Mouse (Mus musculus) telencephalon, adult 2 months (tissue): ENCODE measurements at regions not wholly inside any gene's neighbourhood (a gene's known extent, or its start where the extent isn't known, plus 50 kb on each side); places are given as distances from the start of the nearest gene placed in this dataset.
A peak's percentile ranks its signal among the peaks of the same experiment; 100 is the strongest.
"Not testable (repeated sequence)": the region's sequence is repeated elsewhere in the genome, so short reads cannot be mapped to it uniquely, and the experiment has no call there.

Experiments used
- DNase-seq: peaks from one replicate; pipeline ENCODE4 v3.0.0-alpha.2; 2011; ENCODE audit warnings: low read depth, low spot score

- DNase-seq, result peak; percentile 72
Measured at GRCm38 (mm10) chr12:47164031-47164717, 345.4 kb upstream of the Nova1 start.

- peak; percentile 9 for DNase-seq
Measured at GRCm38 (mm10) chr12:47163171-47163570, 344.4 kb upstream of the Nova1 start.

- DNase-seq, result peak; percentile 64
Measured at GRCm38 (mm10) chr12:47162624-47163151, 344.0 kb upstream of the Nova1 start.

- DNase-seq, result peak; percentile 4
Measured at GRCm38 (mm10) chr12:47160626-47161025, 341.9 kb upstream of the Nova1 start.

GRCm38 (mm10) chr12:47155916-47156315 is 337.2 kb upstream of the Nova1 start:
- not testable (repeated sequence) for DNase-seq

GRCm38 (mm10) chr12:47140677-47141076 is 321.9 kb upstream of the Nova1 start:
- DNase-seq, result no peak

GRCm38 (mm10) chr12:47129821-47130220 is 311.1 kb upstream of the Nova1 start:
- DNase-seq, result no peak

GRCm38 (mm10) chr12:47128596-47128995 is 309.9 kb upstream of the Nova1 start:
- DNase-seq, result no peak

GRCm38 (mm10) chr12:47121426-47121825 is 302.7 kb upstream of the Nova1 start:
- no peak for DNase-seq

GRCm38 (mm10) chr12:47117504-47117903 is 298.8 kb upstream of the Nova1 start:
- no peak for DNase-seq

- no peak for DNase-seq
Measured at GRCm38 (mm10) chr12:47089234-47089633, 270.5 kb upstream of the Nova1 start.

- no peak for DNase-seq
Measured at GRCm38 (mm10) chr12:47074961-47075360, 256.2 kb upstream of the Nova1 start.

- DNase-seq, result no peak
Measured at GRCm38 (mm10) chr12:47052474-47052873, 233.7 kb upstream of the Nova1 start.

- no peak for DNase-seq
Measured at GRCm38 (mm10) chr12:47020810-47021348, 202.2 kb upstream of the Nova1 start.

GRCm38 (mm10) chr12:46992343-46992742 is 173.6 kb upstream of the Nova1 start:
- DNase-seq, result no peak

- DNase-seq, result no peak
Measured at GRCm38 (mm10) chr12:46988972-46989371, 170.2 kb upstream of the Nova1 start.

GRCm38 (mm10) chr12:46950223-46950779 is 131.6 kb upstream of the Nova1 start:
- DNase-seq, result no peak

GRCm38 (mm10) chr12:46945707-46946106 is 127.0 kb upstream of the Nova1 start:
- DNase-seq, result no peak

- DNase-seq, result no peak
Measured at GRCm38 (mm10) chr12:46931086-46931485, 112.4 kb upstream of the Nova1 start.

- no peak for DNase-seq
Measured at GRCm38 (mm10) chr12:46917286-46917685, 98.6 kb upstream of the Nova1 start.

GRCm38 (mm10) chr12:46878164-46878563 is 59.4 kb upstream of the Nova1 start:
- no peak for DNase-seq

GRCm38 (mm10) chr12:46870130-46870529 is 51.4 kb upstream of the Nova1 start:
- DNase-seq, result peak; percentile 44
